Mouse (Mus musculus) lung, postnatal 0 days (tissue): ENCODE measurements around the gene 2700081O15Rik. TPM values are rescaled to one million over a fixed set of nuclear protein-coding genes. Genes with fewer than 3 reads are reported as not detected.

Experiments used
- ATAC-seq: fragments of 200-750 bp; cut with Nextera tagmentation; 2 replicates; pipeline ENCODE4 v1.8.0; 2017; ENCODE audit warnings: moderate library complexity
- DNase-seq: peaks from one replicate; pipeline ENCODE4 v3.0.0-alpha.2; 2016; ENCODE audit warnings: low spot score
- H3K27ac ChIP-seq: fragments of 300-500 bp; sonication (generic); 2 replicates; pipeline ENCODE4 v1.5.1; 2014; ENCODE audit warnings: antibody characterized with exemption, mild to moderate bottlenecking, low read length, mixed read lengths
- H3K27me3 ChIP-seq: fragments of 300-500 bp; sonication (generic); replicated peaks from 2 replicates; pipeline ENCODE4 v1.6.1; 2014; ENCODE audit warnings: low read length, mixed read lengths; ENCODE audit not compliant: insufficient read depth
- H3K36me3 ChIP-seq: fragments of 300-500 bp; sonication (generic); 2 replicates; pipeline ENCODE4 v1.6.1; 2014; ENCODE audit warnings: low read length, mixed read lengths; ENCODE audit not compliant: insufficient read depth
- H3K4me1 ChIP-seq: fragments of 300-500 bp; sonication (generic); 2 replicates; pipeline ENCODE4 v1.6.1; 2014; ENCODE audit warnings: antibody characterized with exemption, low read depth, low read length, mixed read lengths; ENCODE audit not compliant: insufficient read depth
- H3K4me2 ChIP-seq: fragments of 300-500 bp; sonication (generic); replicated peaks from 2 replicates; pipeline ENCODE4 v1.6.1; 2014; ENCODE audit warnings: low read depth, mild to moderate bottlenecking, low read length, moderate library complexity, mixed read lengths
- H3K4me3 ChIP-seq: fragments of 300-500 bp; sonication (generic); 2 replicates; pipeline ENCODE4 v1.5.1; 2014; ENCODE audit warnings: low read depth, low read length
- H3K9ac ChIP-seq: fragments of 300-500 bp; sonication (generic); replicated peaks from 2 replicates; pipeline ENCODE4 v1.6.1; 2014; ENCODE audit warnings: low read depth, mild to moderate bottlenecking
- H3K9me3 ChIP-seq: fragments of 300-500 bp; sonication (generic); 2 replicates; pipeline ENCODE4 v1.6.1; 2016; ENCODE audit warnings: low read length, mixed read lengths
- CTCF ChIP-seq: IDR thresholded peaks from 2 replicates; pipeline ENCODE4 v1.5.1; 2016; ENCODE audit warnings: antibody characterized with exemption, mild to moderate bottlenecking
- EP300 ChIP-seq: IDR thresholded peaks from 2 replicates; pipeline ENCODE4 v1.6.1; 2016; ENCODE audit warnings: antibody characterized with exemption, mild to moderate bottlenecking, control low read depth
- WGBS: fragments of 180-500 bp; shearing (Covaris S2); extraction: QIAGEN DNeasy Blood & Tissue Kit; methylation state at CpG from one replicate; pipeline ENCODE4 v1.1.7; 2014; 5-methylcytosine and 5-hydroxymethylcytosine counted together
- polyA plus RNA-seq: library from polyadenylated mRNA; unstranded; fragments of >200 nt; fragmentation: Nextera tagmentation; extraction: Ambion mirVana; gene quantifications from 2 replicates; pipeline ENCODE4 v1.2.1, GENCODE M21; 2015

Gene 2700081O15Rik
- polyA plus RNA-seq, 1 experiment from 2014 or later: 4.4 TPM

DNA sequence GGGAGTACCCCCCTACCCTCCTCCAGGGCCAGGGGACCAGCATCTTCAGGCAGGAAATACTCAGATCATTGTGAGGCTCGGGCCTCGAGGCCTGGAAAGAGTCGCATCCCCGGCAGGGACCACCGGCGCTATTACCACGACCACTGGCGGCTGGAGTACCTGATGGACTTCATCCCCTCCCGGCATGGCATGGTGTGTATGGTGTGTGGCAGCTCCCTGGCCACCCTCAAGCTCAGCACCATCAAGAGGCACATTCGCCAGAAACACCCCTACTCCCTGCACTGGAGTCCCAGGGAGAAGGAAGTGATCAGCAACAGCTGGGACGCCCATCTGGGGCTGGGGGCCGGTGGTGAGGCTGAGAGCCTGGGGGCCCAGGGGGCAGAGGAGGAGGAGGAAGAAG, 2.7 kb downstream of the 2700081O15Rik start:
- H3K4me1 ChIP-seq: peaks cover 30% of the 10 kb centered on the region
- no peak overlapping the region for H3K9ac ChIP-seq
- no peaks in the 10 kb centered on the region for H3K27me3 ChIP-seq
- H3K9me3 ChIP-seq: no peaks in the 10 kb centered on the region
- DNase-seq (no peak), ATAC-seq (no peak)
- H3K4me2 ChIP-seq: no peak overlapping the region
- no peak overlapping the region for H3K27ac ChIP-seq
- H3K36me3 ChIP-seq: no peaks in the 10 kb centered on the region
- no peak for TF ChIP-seq CTCF
- no peak for TF ChIP-seq EP300
- no peak overlapping the region for H3K4me3 ChIP-seq
- WGBS: 71% methylated on average over 12 of the region's 12 CpGs

DNA sequence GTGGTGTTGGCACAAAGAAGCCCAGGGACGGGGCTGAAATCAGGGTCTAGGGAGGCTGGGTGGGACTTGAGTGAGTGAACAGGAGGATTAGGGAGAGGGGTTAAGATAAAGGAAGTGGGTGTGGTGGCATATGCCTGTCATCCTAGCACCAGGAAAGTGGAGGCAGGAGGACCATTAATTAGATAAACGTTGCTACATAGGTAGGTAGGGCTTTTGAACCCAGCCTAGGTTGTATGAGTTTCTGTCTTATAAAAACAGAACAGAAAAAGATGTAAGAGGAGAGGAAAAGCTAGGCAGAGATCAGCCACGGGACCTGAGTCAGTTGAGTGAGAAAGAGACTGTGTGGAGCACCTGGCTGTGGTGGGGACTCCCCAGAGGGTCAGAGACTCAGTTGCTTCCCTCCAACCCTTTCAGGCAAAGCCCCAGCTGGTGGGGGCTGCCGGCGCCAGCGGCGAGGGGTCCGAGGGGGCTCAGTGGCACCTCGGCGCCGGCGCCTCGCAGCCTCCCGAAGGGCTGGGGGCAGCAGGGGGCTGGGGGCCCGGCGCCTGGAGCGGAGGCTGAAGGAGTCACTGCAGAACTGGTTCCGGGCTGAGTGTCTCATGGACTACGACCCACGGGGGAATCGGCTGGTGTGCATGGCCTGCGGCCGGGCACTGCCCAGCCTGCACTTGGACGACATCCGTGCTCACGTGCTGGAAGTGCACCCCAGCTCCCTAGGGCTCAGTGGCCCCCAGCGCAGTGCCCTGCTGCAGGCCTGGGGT, 3.6 kb downstream of the 2700081O15Rik start:
- Histone ChIP-seq H3K4me2 (no peak overlapping the region), H3K9ac (no peak overlapping the region), H3K9me3 (no peaks in the 10 kb centered on the region), H3K36me3 (no peaks in the 10 kb centered on the region), H3K27me3 (no peaks in the 10 kb centered on the region), H3K4me1 (peaks cover 30% of the 10 kb centered on the region), H3K4me3 (no peak overlapping the region), H3K27ac (no peak overlapping the region)
- ATAC-seq (no peak), DNase-seq (no peak)
- TF ChIP-seq CTCF: no peak
- no peak for TF ChIP-seq EP300
- WGBS: 73% methylated on average over 24 of the region's 27 CpGs

DNA sequence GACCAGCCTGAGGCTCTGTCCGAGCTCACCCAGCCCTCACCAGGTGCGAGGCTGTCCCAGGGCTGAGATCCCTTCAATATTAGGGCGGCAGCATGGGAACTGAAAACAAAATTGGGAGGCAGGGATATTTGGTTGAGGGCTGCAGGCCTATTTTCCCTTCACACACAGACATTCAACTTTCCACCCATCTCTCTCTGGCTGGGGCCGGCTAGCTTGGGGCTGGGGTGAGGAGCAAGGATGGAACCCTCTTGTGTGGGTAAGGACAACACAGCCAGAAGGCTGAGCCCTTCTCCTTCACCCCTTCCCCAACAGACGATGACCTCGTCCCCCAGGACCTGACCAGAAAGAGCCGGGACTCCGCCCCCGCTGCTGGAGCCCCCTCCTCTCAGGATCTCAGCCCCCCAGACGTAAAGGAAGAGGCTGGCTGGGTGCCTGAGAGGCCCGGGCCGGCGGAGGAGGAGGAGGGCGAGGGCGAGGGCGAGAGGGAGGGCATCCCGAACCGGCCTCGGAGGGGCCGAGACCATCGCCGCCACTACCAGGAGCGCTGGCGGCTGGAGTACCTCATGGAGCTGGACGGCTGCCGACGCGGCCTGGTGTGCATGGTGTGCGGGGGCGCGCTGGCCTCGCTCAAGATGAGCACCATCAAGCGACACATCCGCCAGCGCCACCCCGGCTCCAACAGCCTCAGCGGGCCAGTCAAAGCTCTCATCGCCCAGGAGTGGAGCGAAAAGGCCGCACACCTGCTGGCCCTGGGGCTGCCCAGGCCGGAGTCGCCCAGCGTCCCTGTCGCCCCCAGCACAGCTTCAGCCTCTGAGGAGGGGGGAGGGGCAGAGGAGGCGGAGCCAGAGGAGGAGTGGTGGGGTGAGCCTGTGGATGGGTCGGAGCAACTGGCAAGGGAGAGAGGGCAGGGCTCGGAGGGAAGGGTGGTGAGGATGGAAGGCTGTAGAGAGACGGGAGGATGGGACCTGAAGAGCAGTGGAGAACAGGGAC, 4.5 kb downstream of the 2700081O15Rik start:
- DNase-seq (peak; percentile 58), ATAC-seq (peak; percentile 2; the same call in 1 of the 2 replicates)
- Histone ChIP-seq H3K4me3 (peak overlapping the region; percentile 21; the same call in 1 of the 2 replicates), H3K9me3 (no peaks in the 10 kb centered on the region), H3K27ac (no peak overlapping the region), H3K4me2 (peak overlapping the region; percentile 65), H3K9ac (no peak overlapping the region), H3K36me3 (no peaks in the 10 kb centered on the region), H3K27me3 (no peaks in the 10 kb centered on the region), H3K4me1 (peaks cover 30% of the 10 kb centered on the region)
- 29% methylated on average over 48 of the region's 48 CpGs for WGBS
- TF ChIP-seq CTCF: no peak
- TF ChIP-seq EP300: no peak

DNA sequence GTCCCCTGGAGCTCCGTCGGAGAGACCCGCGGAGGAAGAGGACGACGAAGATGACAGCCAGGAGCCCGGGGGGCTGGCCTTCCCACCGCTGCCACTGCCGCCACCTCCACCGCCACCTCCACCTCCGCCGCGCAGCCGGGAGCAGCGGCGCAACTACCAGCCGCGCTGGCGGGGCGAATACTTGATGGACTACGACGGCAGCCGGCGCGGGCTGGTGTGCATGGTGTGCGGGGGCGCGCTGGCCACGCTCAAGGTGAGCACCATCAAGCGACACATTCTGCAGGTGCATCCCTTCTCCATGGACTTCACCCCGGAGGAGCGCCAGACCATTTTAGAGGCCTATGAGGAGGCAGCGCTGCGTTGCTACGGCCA, 5.2 kb downstream of the 2700081O15Rik start:
- no peak for ATAC-seq
- no peaks in the 10 kb centered on the region for H3K9me3 ChIP-seq
- TF ChIP-seq CTCF (no peak), EP300 (no peak)
- H3K4me1 ChIP-seq: peaks cover 30% of the 10 kb centered on the region
- peak overlapping the region; percentile 21 for H3K4me3 ChIP-seq
- WGBS: 25% methylated on average over 29 of the region's 35 CpGs
- H3K27ac ChIP-seq: 0 out of 2 replicates have a peak overlapping the region, but pooled peaks have one; percentile 32
- H3K27me3 ChIP-seq: no peaks in the 10 kb centered on the region
- H3K36me3 ChIP-seq: no peaks in the 10 kb centered on the region
- peak overlapping the region; percentile 65 for H3K4me2 ChIP-seq
- DNase-seq: no peak
- H3K9ac ChIP-seq: no peak overlapping the region

DNA sequence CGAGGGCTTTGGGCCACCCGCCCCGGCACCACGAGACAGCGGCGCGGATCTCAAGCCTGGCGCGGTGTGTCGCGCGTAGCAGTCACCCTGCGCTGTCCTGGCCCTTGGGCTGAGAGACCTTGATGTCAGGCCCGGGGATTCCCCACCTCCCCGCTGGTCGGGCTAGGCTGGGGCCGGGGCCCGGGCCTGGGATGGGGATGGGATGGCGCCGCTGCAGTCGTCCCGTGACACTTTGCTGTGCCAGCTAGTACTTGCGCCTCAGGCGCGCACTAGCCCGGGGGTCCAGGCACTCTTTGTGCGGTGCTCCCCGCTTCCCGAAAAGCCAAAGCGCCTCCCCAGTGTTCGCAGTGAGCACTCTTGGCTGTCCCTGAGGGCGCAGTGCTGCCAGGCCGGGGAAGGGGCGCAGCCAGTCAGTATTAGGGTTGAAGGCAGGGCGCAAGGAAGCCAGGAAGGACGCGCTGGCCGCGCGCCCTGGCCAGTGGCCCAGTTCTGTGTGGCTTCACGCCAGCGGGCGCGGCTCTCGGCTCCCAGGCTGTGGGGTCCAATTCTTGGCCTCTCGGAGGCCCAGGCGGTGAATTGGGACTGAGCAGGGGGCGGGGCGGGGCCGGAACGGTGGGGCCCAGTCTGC, 5.7 kb downstream of the 2700081O15Rik start:
- TF ChIP-seq CTCF (peak; percentile 32), EP300 (no peak)
- Histone ChIP-seq H3K4me2 (peak overlapping the region; percentile 65), H3K27ac (peak overlapping the region; percentile 32), H3K4me3 (peak overlapping the region; percentile 21), H3K9ac (no peak overlapping the region), H3K4me1 (peaks cover 30% of the 10 kb centered on the region), H3K27me3 (no peaks in the 10 kb centered on the region), H3K9me3 (no peaks in the 10 kb centered on the region), H3K36me3 (peaks cover 5% of the 10 kb centered on the region)
- DNase-seq: peak; percentile 84
- 22% methylated on average over 50 of the region's 51 CpGs for WGBS
- ATAC-seq: peak; percentile 83

DNA sequence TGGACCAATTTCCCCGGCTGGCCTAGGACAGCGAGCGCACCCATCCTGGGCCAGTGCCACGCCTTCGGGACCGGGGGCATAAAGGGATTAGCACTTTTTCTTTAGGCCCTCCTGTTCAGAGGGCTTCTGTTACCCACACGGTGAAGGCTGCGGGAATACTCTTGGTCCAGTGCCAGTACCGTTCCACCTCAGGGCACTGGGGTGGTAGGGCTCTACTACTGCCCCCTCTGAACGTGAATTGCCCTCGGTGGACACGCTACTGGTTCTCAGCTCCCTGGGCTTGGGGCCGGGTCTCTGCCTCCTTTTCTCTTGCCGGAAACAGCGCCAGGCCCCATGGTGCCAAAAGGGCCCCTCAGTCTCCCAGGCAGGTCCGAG, 6.2 kb downstream of the 2700081O15Rik start:
- DNase-seq: no peak
- Histone ChIP-seq H3K27ac (peak overlapping the region; percentile 32; the same call in 1 of the 2 replicates), H3K4me1 (peaks cover 27% of the 10 kb centered on the region), H3K9me3 (no peaks in the 10 kb centered on the region), H3K27me3 (no peaks in the 10 kb centered on the region), H3K4me3 (peak overlapping the region; percentile 21), H3K36me3 (peaks cover 10% of the 10 kb centered on the region), H3K9ac (no peak overlapping the region), H3K4me2 (peak overlapping the region; percentile 65)
- no peak for TF ChIP-seq CTCF
- TF ChIP-seq EP300: no peak
- no peak for ATAC-seq
- 24% methylated on average over 14 of the region's 16 CpGs for WGBS
